Mouse (Mus musculus) lung, adult 2 months (tissue): ENCODE measurements around the gene Hoxc5. TPM values are rescaled to one million over a fixed set of nuclear protein-coding genes. Genes with fewer than 3 reads are reported as not detected.

Source experiments
- DNase-seq: peaks from one replicate; pipeline ENCODE4 v3.0.0; 2022
- H3K4me1 ChIP-seq: fragments of 200-500 bp; 2 replicates; pipeline ENCODE4 v1.6.1; 2011; ENCODE audit warnings: low read length; ENCODE audit not compliant: control insufficient read depth, insufficient read depth
- H3K4me3 ChIP-seq: fragments of 200-500 bp; replicated peaks from 2 replicates; pipeline ENCODE3; 2011; ENCODE audit warnings: low read depth, mild to moderate bottlenecking, control low read depth, low read length; ENCODE audit errors: extremely low read depth
- CTCF ChIP-seq: fragments of 200-500 bp; IDR thresholded peaks from 2 replicates; pipeline ENCODE4 v1.5.1; 2011; ENCODE audit warnings: mild to moderate bottlenecking, low read length, control low read depth; ENCODE audit not compliant: insufficient read depth
- POLR2A ChIP-seq: fragments of 200-500 bp; IDR thresholded peaks from 2 replicates; pipeline ENCODE4 v1.6.1; 2011; ENCODE audit warnings: low read depth, mild to moderate bottlenecking, control low read depth, low read length, borderline replicate concordance; ENCODE audit errors: extremely low read depth
- WGBS: fragments of 180-500 bp; shearing (Covaris S2); methylation state at CpG from one replicate; pipeline ENCODE4 v1.1.7; 2018; 5-methylcytosine and 5-hydroxymethylcytosine counted together
- polyA plus RNA-seq: library from polyadenylated mRNA; depleted of rRNA; stranded (reverse); fragments of >200 nt; gene quantifications from 2 replicates; pipeline ENCODE4 v1.2.3, GENCODE M21; 2012; rRNA removed

The Hoxc5 gene
- polyA plus RNA-seq, 1 experiment: 1.6 TPM

- DNase-seq: no peak
- no peak for TF ChIP-seq POLR2A
- TF ChIP-seq CTCF: no peak
- 7% methylated on average over 30 of the region's 30 CpGs for WGBS
- H3K4me1 ChIP-seq: no peaks in the 10 kb centered on the region
- no peak overlapping the region for H3K4me3 ChIP-seq
Measured at GRCm38 (mm10) chr15:103061131-103061825, 94.0 kb downstream of the Hoxc5 start.

- TF ChIP-seq POLR2A (no peak), CTCF (no peak)
- 12% methylated on average over 2 of the region's 2 CpGs for WGBS
- DNase-seq: no peak
- H3K4me1 ChIP-seq: no peaks in the 10 kb centered on the region
- H3K4me3 ChIP-seq: no peak overlapping the region
Measured at GRCm38 (mm10) chr15:103061988-103062387, 94.7 kb downstream of the Hoxc5 start.

- no peak for DNase-seq
- no peak for TF ChIP-seq CTCF
- TF ChIP-seq POLR2A: no peak
- Histone ChIP-seq H3K4me1 (no peaks in the 10 kb centered on the region), H3K4me3 (no peak overlapping the region)
- 26% methylated on average over 7 of the region's 7 CpGs for WGBS
Measured at GRCm38 (mm10) chr15:103065642-103066041, 98.4 kb downstream of the Hoxc5 start.

Other genes with a start within 250 kb of the Hoxc5 start
- gene Calcoco1, start 245.3 kb upstream of the Hoxc5 start, polyA plus RNA-seq: 76.5 and 105 TPM in 2 replicates
- not detected in 2 replicates for gene Hoxc13, start 46.3 kb upstream of the Hoxc5 start, polyA plus RNA-seq
- gene Hoxc12, start 30.7 kb upstream of the Hoxc5 start, polyA plus RNA-seq: not detected in 2 replicates
- not detected in 2 replicates for gene Hoxc11, start 13.0 kb upstream of the Hoxc5 start, polyA plus RNA-seq
- not detected in 2 replicates for gene Hoxc10, start 647 bp upstream of the Hoxc5 start, polyA plus RNA-seq
- gene Hoxc9, start 9.0 kb downstream of the Hoxc5 start, polyA plus RNA-seq: not detected in 2 replicates
- not detected in 2 replicates for gene Hoxc8, start 23.2 kb downstream of the Hoxc5 start, polyA plus RNA-seq
- 0.34 TPM in 1 of 2 replicates, not detected in the other for gene Hoxc6, start 30.8 kb downstream of the Hoxc5 start, polyA plus RNA-seq
- gene Hoxc4, start 51.5 kb downstream of the Hoxc5 start, polyA plus RNA-seq: 0.31 and 1.1 TPM in 2 replicates
- 16.5 and 18.1 TPM in 2 replicates for gene Smug1, start 199.6 kb downstream of the Hoxc5 start, polyA plus RNA-seq